Mouse (Mus musculus) hindbrain, postnatal 0 days (tissue): ENCODE measurements at regions not wholly inside any gene's neighbourhood (a gene's known extent, or its start where the extent isn't known, plus 50 kb on each side); places are given as distances from the start of the nearest gene placed in this dataset.
A peak's percentile ranks its signal among the peaks of the same experiment; 100 is the strongest.

Source experiments
- ATAC-seq: fragments of 200-750 bp; cut with Nextera tagmentation; 2 replicates; pipeline ENCODE4 v1.8.0; 2017; ENCODE audit warnings: mild to moderate bottlenecking, moderate TSS enrichment, moderate library complexity
- DNase-seq: peaks from one replicate; pipeline ENCODE4 v3.0.0-alpha.2; 2015; ENCODE audit warnings: low spot score
- H3K27ac ChIP-seq: fragments of 300-500 bp; sonication (generic); 2 replicates; pipeline ENCODE4 v1.5.1; 2014; ENCODE audit warnings: mild to moderate bottlenecking
- H3K27me3 ChIP-seq: fragments of 300-500 bp; sonication (generic); 2 replicates; pipeline ENCODE4 v1.6.1; 2014; ENCODE audit warnings: low read length, mixed read lengths; ENCODE audit not compliant: insufficient read depth
- H3K36me3 ChIP-seq: fragments of 300-500 bp; sonication (generic); 2 replicates; pipeline ENCODE4 v1.6.1; 2014; ENCODE audit warnings: low read length, mixed read lengths; ENCODE audit not compliant: insufficient read depth
- H3K4me1 ChIP-seq: fragments of 300-500 bp; sonication (generic); 2 replicates; pipeline ENCODE4 v1.6.1; 2014; ENCODE audit warnings: antibody characterized with exemption, low read length, mixed read lengths; ENCODE audit not compliant: insufficient read depth
- H3K4me2 ChIP-seq: fragments of 300-500 bp; sonication (generic); 2 replicates; pipeline ENCODE4 v1.6.1; 2014; ENCODE audit warnings: low read depth, mild to moderate bottlenecking, low read length, moderate library complexity, mixed read lengths
- H3K4me3 ChIP-seq: fragments of 300-500 bp; sonication (generic); 2 replicates; pipeline ENCODE4 v1.5.1; 2014; ENCODE audit warnings: low read length
- H3K9ac ChIP-seq: fragments of 300-500 bp; sonication (generic); replicated peaks from 2 replicates; pipeline ENCODE4 v1.6.1; 2014; ENCODE audit warnings: mild to moderate bottlenecking, low read length, moderate library complexity, mixed read lengths
- H3K9me3 ChIP-seq: fragments of 300-500 bp; sonication (generic); 2 replicates; pipeline ENCODE4 v1.6.1; 2016; ENCODE audit warnings: low read length, mixed read lengths
- CTCF ChIP-seq: IDR thresholded peaks from 2 replicates; pipeline ENCODE4 v1.5.1; 2016; ENCODE audit warnings: antibody characterized with exemption, control low read depth, low read depth
- WGBS: fragments of 180-500 bp; shearing (Covaris S2); extraction: QIAGEN DNeasy Blood & Tissue Kit; methylation state at CpG from one replicate; pipeline ENCODE4 v1.1.7; 2014; 5-methylcytosine and 5-hydroxymethylcytosine counted together

- no peak overlapping the region for H3K9ac ChIP-seq
- no peaks in the 10 kb centered on the region for H3K36me3 ChIP-seq
- peak; percentile 96 for ATAC-seq
- no peaks in the 10 kb centered on the region for H3K4me1 ChIP-seq
- 20% methylated on average over 4 of the region's 4 CpGs for WGBS
- no peak for TF ChIP-seq CTCF
- no peaks in the 10 kb centered on the region for H3K27me3 ChIP-seq
- H3K4me3 ChIP-seq: no peak overlapping the region
- H3K9me3 ChIP-seq: no peaks in the 10 kb centered on the region
- no peak overlapping the region for H3K4me2 ChIP-seq
- DNase-seq: peak; percentile 81
- peak overlapping the region; percentile 67; the same call in 1 of the 2 replicates for H3K27ac ChIP-seq
These were observed 1299.3 kb downstream of the Zfp704 start for GRCm38 (mm10) chr3:8310379-8311128.

GRCm38 (mm10) chr3:8307296-8307695, 1302.6 kb downstream of the Zfp704 start:
- WGBS: 75% methylated on average over 3 of the region's 3 CpGs
- H3K9me3 ChIP-seq: no peaks in the 10 kb centered on the region
- no peak overlapping the region for H3K27ac ChIP-seq
- TF ChIP-seq CTCF: no peak
- DNase-seq (no peak), ATAC-seq (no peak)
- H3K4me2 ChIP-seq: no peak overlapping the region
- H3K4me3 ChIP-seq: no peak overlapping the region
- no peaks in the 10 kb centered on the region for H3K4me1 ChIP-seq
- no peaks in the 10 kb centered on the region for H3K36me3 ChIP-seq
- H3K9ac ChIP-seq: no peak overlapping the region
- H3K27me3 ChIP-seq: no peaks in the 10 kb centered on the region

- no peak overlapping the region for H3K4me3 ChIP-seq
- DNase-seq: no peak
- no peak for ATAC-seq
- 0 out of 2 replicates have a peak, but pooled peaks have one; percentile 9 for TF ChIP-seq CTCF
- H3K4me1 ChIP-seq: no peaks in the 10 kb centered on the region
- no peak overlapping the region for H3K4me2 ChIP-seq
- H3K9me3 ChIP-seq: no peaks in the 10 kb centered on the region
- H3K27me3 ChIP-seq: no peaks in the 10 kb centered on the region
- H3K9ac ChIP-seq: no peak overlapping the region
- H3K36me3 ChIP-seq: no peaks in the 10 kb centered on the region
- no peak overlapping the region for H3K27ac ChIP-seq
These were observed 1305.1 kb downstream of the Zfp704 start for GRCm38 (mm10) chr3:8304784-8305183.

GRCm38 (mm10) chr3:8293036-8293435, 1316.8 kb downstream of the Zfp704 start:
- Histone ChIP-seq H3K9me3 (no peaks in the 10 kb centered on the region), H3K9ac (no peak overlapping the region), H3K4me1 (no peaks in the 10 kb centered on the region), H3K27me3 (no peaks in the 10 kb centered on the region), H3K4me3 (no peak overlapping the region), H3K36me3 (no peaks in the 10 kb centered on the region), H3K27ac (no peak overlapping the region), H3K4me2 (no peak overlapping the region)
- WGBS: 69% methylated on average over 1 of the region's 1 CpGs
- TF ChIP-seq CTCF: no peak
- no peak for DNase-seq
- ATAC-seq: no peak

- Histone ChIP-seq H3K9ac (no peak overlapping the region), H3K9me3 (no peaks in the 10 kb centered on the region), H3K27me3 (no peaks in the 10 kb centered on the region), H3K27ac (no peak overlapping the region), H3K4me2 (no peak overlapping the region), H3K4me1 (no peaks in the 10 kb centered on the region), H3K4me3 (no peak overlapping the region), H3K36me3 (no peaks in the 10 kb centered on the region)
- DNase-seq (no peak), ATAC-seq (no peak)
- TF ChIP-seq CTCF: no peak
- WGBS: 85% methylated on average over 2 of the region's 2 CpGs
These were observed 1320.3 kb downstream of the Zfp704 start for GRCm38 (mm10) chr3:8289558-8289957.

- no peak for DNase-seq
- H3K36me3 ChIP-seq: no peaks in the 10 kb centered on the region
- H3K9me3 ChIP-seq: no peaks in the 10 kb centered on the region
- H3K27ac ChIP-seq: no peak overlapping the region
- H3K4me3 ChIP-seq: no peak overlapping the region
- no peak overlapping the region for H3K9ac ChIP-seq
- H3K27me3 ChIP-seq: no peaks in the 10 kb centered on the region
- no peak for TF ChIP-seq CTCF
- ATAC-seq: no peak
- no peak overlapping the region for H3K4me2 ChIP-seq
- WGBS: 66% methylated on average over 1 of the region's 1 CpGs
- no peaks in the 10 kb centered on the region for H3K4me1 ChIP-seq
These were observed 1321.4 kb downstream of the Zfp704 start for GRCm38 (mm10) chr3:8288437-8288836.

GRCm38 (mm10) chr3:8284655-8285428, 1325.0 kb downstream of the Zfp704 start:
- H3K9me3 ChIP-seq: no peaks in the 10 kb centered on the region
- no peak overlapping the region for H3K4me2 ChIP-seq
- ATAC-seq (0 out of 2 replicates have a peak, but pooled peaks have one; percentile 32), DNase-seq (no peak)
- no peak overlapping the region for H3K4me3 ChIP-seq
- WGBS: 62% methylated on average over 14 of the region's 14 CpGs
- no peaks in the 10 kb centered on the region for H3K36me3 ChIP-seq
- H3K27ac ChIP-seq: no peak overlapping the region
- no peaks in the 10 kb centered on the region for H3K27me3 ChIP-seq
- H3K4me1 ChIP-seq: no peaks in the 10 kb centered on the region
- TF ChIP-seq CTCF: no peak
- no peak overlapping the region for H3K9ac ChIP-seq
